Mouse (Mus musculus) lung, embryonic 14.5 days (tissue): ENCODE results near the gene Gm3752. TPM values are rescaled to one million over a fixed set of nuclear protein-coding genes. Genes with fewer than 3 reads are reported as not detected.
"Not testable (repeated sequence)": the region's sequence is repeated elsewhere in the genome, so short reads cannot be mapped to it uniquely, and the experiment has no call there.

Experiments used
- ATAC-seq: fragments of 200-750 bp; cut with Nextera tagmentation; 2 replicates; pipeline ENCODE4 v1.8.0; 2017; ENCODE audit warnings: mild to moderate bottlenecking, moderate TSS enrichment, moderate library complexity; ENCODE audit not compliant: insufficient read depth
- DNase-seq: peaks from one replicate; pipeline ENCODE4 v3.0.0-alpha.2; 2015
- H3K27ac ChIP-seq: fragments of 300-500 bp; sonication (generic); 2 replicates; pipeline ENCODE4 v1.5.1; 2014; ENCODE audit warnings: low read depth, mild to moderate bottlenecking, moderate library complexity
- H3K27me3 ChIP-seq: fragments of 300-500 bp; sonication (generic); 2 replicates; pipeline ENCODE4 v1.6.1; 2014; ENCODE audit warnings: low read length, control low read depth; ENCODE audit not compliant: insufficient read depth
- H3K36me3 ChIP-seq: fragments of 300-500 bp; sonication (generic); 2 replicates; pipeline ENCODE4 v1.6.1; 2014; ENCODE audit warnings: control low read depth; ENCODE audit not compliant: insufficient read depth
- H3K4me1 ChIP-seq: fragments of 300-500 bp; sonication (generic); 2 replicates; pipeline ENCODE4 v1.6.1; 2014; ENCODE audit warnings: antibody characterized with exemption, control low read depth; ENCODE audit not compliant: insufficient read depth
- H3K4me2 ChIP-seq: fragments of 300-500 bp; sonication (generic); 2 replicates; pipeline ENCODE4 v1.6.1; 2014; ENCODE audit warnings: mild to moderate bottlenecking
- H3K4me3 ChIP-seq: fragments of 300-500 bp; sonication (generic); 2 replicates; pipeline ENCODE4 v1.5.1; 2014; ENCODE audit warnings: low read depth, low read length
- H3K9ac ChIP-seq: fragments of 300-500 bp; sonication (generic); 2 replicates; pipeline ENCODE4 v1.6.1; 2014
- H3K9me3 ChIP-seq: fragments of 300-500 bp; sonication (generic); 2 replicates; pipeline ENCODE4 v1.6.1; 2016; ENCODE audit warnings: low read depth, low read length, control low read depth
- CTCF ChIP-seq: IDR thresholded peaks from 2 replicates; pipeline ENCODE4 v1.5.1; 2016; ENCODE audit warnings: antibody characterized with exemption, low read depth
- WGBS: fragments of 180-500 bp; shearing (Covaris S2); extraction: QIAGEN DNeasy Blood & Tissue Kit; methylation state at CpG from one replicate; pipeline ENCODE4 v1.1.7; 2014; 5-methylcytosine and 5-hydroxymethylcytosine counted together
- polyA plus RNA-seq: library from polyadenylated mRNA; unstranded; fragments of >200 nt; fragmentation: Nextera tagmentation; extraction: Ambion mirVana; gene quantifications from 2 replicates; pipeline ENCODE4 v1.2.1, GENCODE M21; 2014

The Gm3752 gene
- polyA plus RNA-seq: 0.66 and 0.84 TPM in 2 replicates

DNA sequence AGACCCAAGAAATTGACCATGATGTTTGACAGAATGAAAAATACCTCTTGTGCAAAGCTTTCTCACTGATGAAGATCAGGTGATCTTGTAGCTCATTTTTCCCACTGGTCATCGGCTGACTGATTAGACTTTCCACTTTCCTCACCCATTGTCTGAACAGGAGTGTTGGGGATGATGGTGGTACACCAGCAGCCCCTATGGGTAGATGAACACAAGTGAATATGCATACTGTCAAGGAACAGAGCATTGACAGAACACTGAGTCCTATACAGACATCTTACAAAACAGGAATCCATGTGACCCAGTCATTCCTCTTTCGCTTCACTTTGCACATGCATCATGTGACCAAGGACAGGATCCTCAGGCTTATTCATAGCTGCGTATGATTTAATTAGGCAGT is at the start of gene Gm3752:
Gene Gm3752 (minus strand): TSS at position 101 of the 400 bp plus-strand sequence.
- H3K4me3 ChIP-seq: not testable (repeated sequence)
- 38% methylated on average over 1 of the region's 3 CpGs for WGBS

DNA sequence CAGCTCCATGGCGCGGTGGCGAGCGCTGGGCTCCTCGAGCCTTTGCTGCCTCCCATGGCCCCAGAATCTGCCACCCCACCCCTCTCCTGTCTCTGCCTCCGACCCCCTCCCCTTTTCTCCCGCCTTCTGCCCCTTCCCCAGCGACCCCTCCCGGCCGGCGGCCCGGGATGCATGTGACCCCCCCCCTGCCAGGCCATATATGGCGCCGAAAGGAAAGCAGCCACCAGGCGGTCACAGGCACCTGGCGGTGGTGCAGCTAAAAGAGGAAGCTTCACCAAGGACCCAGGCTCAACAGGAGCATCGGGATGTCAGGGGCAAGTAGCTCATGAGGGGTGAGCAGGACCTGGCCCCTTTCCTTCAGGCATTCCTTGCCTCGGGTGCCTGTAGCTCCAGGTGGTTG is 5.2 kb upstream of the Gm3752 start:
- ATAC-seq, H3K9ac ChIP-seq, H3K36me3 ChIP-seq, H3K27me3 ChIP-seq, H3K4me1 ChIP-seq, H3K27ac ChIP-seq, H3K9me3 ChIP-seq: not testable (repeated sequence)
- under 1% methylated on average over 13 of the region's 18 CpGs for WGBS
- Histone ChIP-seq H3K4me3 (peak overlapping the region; percentile 27), H3K4me2 (peak overlapping the region; percentile 51)
- DNase-seq: peak; percentile 0
- TF ChIP-seq CTCF: 0 out of 2 replicates have a peak, but pooled peaks have one; percentile 18

More for the DNA sequence above, at the start of gene Gm3752:
- not testable (repeated sequence) for H3K4me2 ChIP-seq, DNase-seq, H3K36me3 ChIP-seq, H3K4me1 ChIP-seq, H3K9me3 ChIP-seq, H3K27me3 ChIP-seq, H3K9ac ChIP-seq, H3K27ac ChIP-seq, ATAC-seq

GRCm38 (mm10) chr14:7450817-7451216 is 32.7 kb downstream of the Gm3752 start, which contains the start of gene Gm3755:
Gene Gm3755, minus strand, starts transcription at chr14:7450917.
- not testable (repeated sequence) for H3K4me1 ChIP-seq, H3K4me3 ChIP-seq, H3K9ac ChIP-seq, ATAC-seq, H3K27ac ChIP-seq, H3K4me2 ChIP-seq, H3K27me3 ChIP-seq, DNase-seq, H3K36me3 ChIP-seq, H3K9me3 ChIP-seq
- no CpG with 5 or more reads among the region's 2 CpGs for WGBS

GRCm38 (mm10) chr14:7422496-7422895 is 61.1 kb downstream of the Gm3752 start:
- not testable (repeated sequence) for H3K27ac ChIP-seq, H3K4me3 ChIP-seq, H3K9ac ChIP-seq, H3K4me2 ChIP-seq, H3K9me3 ChIP-seq, ATAC-seq, H3K27me3 ChIP-seq, H3K36me3 ChIP-seq, DNase-seq, H3K4me1 ChIP-seq
- WGBS: 60% methylated on average over 2 of the region's 2 CpGs

Other genes starting within 250 kb of the Gm3752 start
- not detected in 2 replicates for gene Gm3727, start 219.0 kb downstream of the Gm3752 start, polyA plus RNA-seq
- gene Gm3739, start 168.7 kb downstream of the Gm3752 start, polyA plus RNA-seq: 0.68 and 1.0 TPM in 2 replicates
- gene Gm5797, start 151.4 kb downstream of the Gm3752 start, polyA plus RNA-seq: not detected in 2 replicates
- gene Gm8374, start 118.6 kb downstream of the Gm3752 start, polyA plus RNA-seq: not detected in 2 replicates
- gene Gm3755, start 32.8 kb downstream of the Gm3752 start, polyA plus RNA-seq: not detected in 2 replicates
- gene Gm3558, start 84.8 kb upstream of the Gm3752 start, polyA plus RNA-seq: 0.68 and 0.96 TPM in 2 replicates
- not detected in 2 replicates for gene Gm10338, start 111.8 kb upstream of the Gm3752 start, polyA plus RNA-seq
- not detected in 2 replicates for gene Gm10128, start 160.2 kb upstream of the Gm3752 start, polyA plus RNA-seq